Mouse (Mus musculus) limb, embryonic 11.5 days (tissue): ENCODE results near the gene H2afb3. TPM values are rescaled to one million over a fixed set of nuclear protein-coding genes. Genes with fewer than 3 reads are reported as not detected.
"Not testable (repeated sequence)": the region's sequence is repeated elsewhere in the genome, so short reads cannot be mapped to it uniquely, and the experiment has no call there.

ENCODE experiments used
- ATAC-seq: fragments of 200-750 bp; cut with Nextera tagmentation; 2 replicates; pipeline ENCODE4 v1.8.0; 2017; ENCODE audit warnings: low read depth; ENCODE audit not compliant: insufficient number of reproducible peaks, low FRiP score, low TSS enrichment
- DNase-seq: peaks from one replicate; pipeline ENCODE4 v3.0.0-alpha.2; 2015; ENCODE audit warnings: low spot score
- H3K27ac ChIP-seq: fragments of 300-500 bp; sonication (generic); replicated peaks from 2 replicates; pipeline ENCODE4 v1.5.1; 2014; ENCODE audit warnings: low read depth, mild to moderate bottlenecking, low read length
- H3K27me3 ChIP-seq: fragments of 300-500 bp; sonication (generic); 2 replicates; pipeline ENCODE4 v1.6.1; 2014; ENCODE audit warnings: mild to moderate bottlenecking, low read length, mixed read lengths; ENCODE audit not compliant: control insufficient read depth, insufficient read depth
- H3K36me3 ChIP-seq: fragments of 300-500 bp; sonication (generic); 2 replicates; pipeline ENCODE4 v1.6.1; 2014; ENCODE audit warnings: mild to moderate bottlenecking, low read length, moderate library complexity, mixed read lengths; ENCODE audit not compliant: control insufficient read depth, insufficient read depth
- H3K4me1 ChIP-seq: fragments of 300-500 bp; sonication (generic); 2 replicates; pipeline ENCODE4 v1.6.1; 2014; ENCODE audit warnings: low read length, mixed read lengths; ENCODE audit not compliant: control insufficient read depth, insufficient read depth
- H3K4me2 ChIP-seq: fragments of 300-500 bp; sonication (generic); 2 replicates; pipeline ENCODE4 v1.6.1; 2014; ENCODE audit warnings: low read depth, mild to moderate bottlenecking, moderate library complexity; ENCODE audit not compliant: severe bottlenecking
- H3K4me3 ChIP-seq: fragments of 300-500 bp; sonication (generic); 2 replicates; pipeline ENCODE4 v1.5.1; 2014; ENCODE audit warnings: low read depth, low read length
- H3K9ac ChIP-seq: fragments of 300-500 bp; sonication (generic); 2 replicates; pipeline ENCODE4 v1.6.1; 2014; ENCODE audit warnings: mild to moderate bottlenecking, low read length
- H3K9me3 ChIP-seq: fragments of 300-500 bp; sonication (generic); 2 replicates; pipeline ENCODE4 v1.6.1; 2016; ENCODE audit warnings: low read length; ENCODE audit not compliant: control insufficient read depth
- WGBS: fragments of 180-500 bp; shearing (Covaris S2); extraction: QIAGEN DNeasy Blood & Tissue Kit; methylation state at CpG from one replicate; pipeline ENCODE4 v1.1.7; 2014; 5-methylcytosine and 5-hydroxymethylcytosine counted together
- polyA plus RNA-seq: library from polyadenylated mRNA; unstranded; fragments of >200 nt; fragmentation: Nextera tagmentation; extraction: Ambion mirVana; gene quantifications from 2 replicates; pipeline ENCODE4 v1.2.1, GENCODE M21; 2014

The H2afb3 gene
- not detected in 2 replicates for polyA plus RNA-seq

DNA sequence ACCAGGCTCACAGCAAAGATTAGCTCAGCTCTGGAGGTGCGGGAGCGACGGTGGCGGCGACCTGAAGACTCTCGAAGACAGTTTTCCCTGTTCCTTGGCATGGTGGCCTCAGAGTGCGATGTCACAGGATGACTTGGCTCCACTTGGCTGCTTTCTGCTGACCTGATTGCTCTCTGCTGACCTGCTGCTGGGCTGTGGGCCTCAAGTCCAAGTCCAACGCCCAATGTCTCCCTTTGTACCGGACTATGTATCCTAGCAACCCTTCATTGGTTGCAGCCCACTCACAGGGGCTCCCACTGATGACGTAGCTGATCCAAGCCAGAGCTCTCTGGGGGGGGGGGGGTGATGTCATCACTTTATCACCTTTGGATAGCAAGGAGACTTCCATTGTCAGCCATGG is at the start of gene H2afb3:
H2afb3 (minus strand) TSS at position 101 of the 400 bp plus-strand sequence.
- not testable (repeated sequence) for H3K4me1 ChIP-seq, H3K4me2 ChIP-seq, H3K9ac ChIP-seq, H3K36me3 ChIP-seq, ATAC-seq, DNase-seq, H3K4me3 ChIP-seq, H3K9me3 ChIP-seq, H3K27me3 ChIP-seq, H3K27ac ChIP-seq
- WGBS = 98% methylated on average over 7 of the region's 10 CpGs

DNA sequence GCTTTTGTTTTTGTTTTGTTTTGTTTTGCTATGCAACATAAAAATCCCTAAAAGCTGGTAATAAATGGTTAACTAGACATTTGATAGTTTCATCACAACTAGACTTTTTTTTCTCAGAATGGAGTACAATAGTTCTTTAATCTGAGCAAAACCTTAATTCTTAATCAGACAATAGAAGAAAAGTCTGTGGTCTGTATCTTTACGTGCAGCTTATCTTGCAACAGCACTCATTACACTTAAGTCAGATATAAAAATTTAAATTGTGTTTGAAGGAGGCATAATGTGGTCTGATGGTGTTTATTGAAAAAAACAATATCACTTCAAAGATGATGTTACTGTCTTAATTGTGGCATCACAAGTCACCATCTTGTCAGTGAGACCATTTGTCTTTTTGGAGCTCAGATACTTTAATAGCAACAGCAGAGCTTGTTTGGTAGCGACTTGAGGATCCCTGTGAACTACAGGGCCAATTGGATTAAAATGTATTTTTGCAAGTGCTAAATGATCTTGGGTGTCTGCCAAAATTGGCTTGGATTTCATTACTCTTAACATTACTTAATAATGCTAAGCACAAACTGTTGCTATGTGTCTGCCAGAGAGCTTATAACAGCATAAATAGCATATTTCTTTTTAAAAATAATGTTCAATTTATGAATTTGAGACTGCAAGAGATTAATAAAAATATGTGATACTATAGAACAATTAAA is 11.3 kb downstream of the H2afb3 start:
- H3K27ac ChIP-seq = no peak overlapping the region
- no peak for ATAC-seq
- H3K4me1 ChIP-seq = no peaks in the 10 kb centered on the region
- H3K9me3 ChIP-seq = no peaks in the 10 kb centered on the region
- no peak overlapping the region for H3K4me2 ChIP-seq
- H3K4me3 ChIP-seq = no peak overlapping the region
- H3K27me3 ChIP-seq = no peaks in the 10 kb centered on the region
- 66% methylated on average over 2 of the region's 2 CpGs for WGBS
- H3K9ac ChIP-seq = no peak overlapping the region
- H3K36me3 ChIP-seq = no peaks in the 10 kb centered on the region
- no peak for DNase-seq

- peak overlapping the region; percentile 28 for H3K4me3 ChIP-seq
- WGBS = 5% methylated on average over 27 of the region's 46 CpGs
- DNase-seq (peak; percentile 74), ATAC-seq (peak; percentile 89)
- H3K9ac ChIP-seq = no peak overlapping the region
- 0 out of 2 replicates have a peak, but pooled peaks cover 9% of the 10 kb centered on the region for H3K27me3 ChIP-seq
- H3K27ac ChIP-seq = no peak overlapping the region
- H3K36me3 ChIP-seq = no peaks in the 10 kb centered on the region
- H3K9me3 ChIP-seq = no peaks in the 10 kb centered on the region; the same call in 1 of the 2 replicates
- no peaks in the 10 kb centered on the region for H3K4me1 ChIP-seq
- peak overlapping the region; percentile 43 for H3K4me2 ChIP-seq
Measured at GRCm38 (mm10) chrX:120292832-120293750, 19.8 kb downstream of the H2afb3 start.

DNA sequence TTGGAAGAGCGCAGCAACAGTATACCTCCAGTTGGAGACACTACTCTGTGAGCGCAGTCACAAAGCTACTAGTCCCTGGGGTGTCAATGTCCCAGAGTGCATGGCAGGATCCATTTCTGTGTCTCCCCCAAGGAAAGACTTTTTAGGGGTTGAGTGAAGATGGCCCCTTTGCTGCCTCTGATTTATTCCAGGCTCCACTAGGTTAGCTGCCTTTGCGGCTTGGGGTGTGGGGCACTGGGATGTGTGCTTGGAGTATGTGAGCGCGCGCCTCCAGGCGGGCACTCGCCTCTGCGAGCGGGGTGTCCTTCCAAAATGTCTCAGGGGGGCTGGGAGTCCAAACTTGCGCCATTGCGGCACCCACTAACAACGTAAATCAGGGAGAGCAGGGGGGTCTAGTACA is 21.2 kb downstream of the H2afb3 start:
- no peaks in the 10 kb centered on the region for H3K36me3 ChIP-seq
- H3K9me3 ChIP-seq = no peaks in the 10 kb centered on the region; the same call in 1 of the 2 replicates
- 0 out of 2 replicates have a peak overlapping the region, but pooled peaks have one; percentile 6 for H3K4me3 ChIP-seq
- ATAC-seq = no peak
- WGBS = 20% methylated on average over 13 of the region's 13 CpGs
- peak; percentile 23 for DNase-seq
- 0 out of 2 replicates have a peak, but pooled peaks cover 9% of the 10 kb centered on the region for H3K27me3 ChIP-seq
- H3K27ac ChIP-seq = no peak overlapping the region
- H3K4me2 ChIP-seq = peak overlapping the region; percentile 62; the same call in 1 of the 2 replicates
- H3K4me1 ChIP-seq = no peaks in the 10 kb centered on the region
- no peak overlapping the region for H3K9ac ChIP-seq

GRCm38 (mm10) chrX:120290900-120291280 is 22.0 kb downstream of the H2afb3 start:
- no peak overlapping the region for H3K9ac ChIP-seq
- ATAC-seq = no peak
- no peaks in the 10 kb centered on the region for H3K36me3 ChIP-seq
- H3K4me1 ChIP-seq = no peaks in the 10 kb centered on the region
- peak overlapping the region; percentile 35 for H3K4me3 ChIP-seq
- 18% methylated on average over 17 of the region's 18 CpGs for WGBS
- H3K27ac ChIP-seq = no peak overlapping the region
- no peaks in the 10 kb centered on the region; the same call in 1 of the 2 replicates for H3K9me3 ChIP-seq
- H3K4me2 ChIP-seq = peak overlapping the region; percentile 62
- H3K27me3 ChIP-seq = 0 out of 2 replicates have a peak, but pooled peaks cover 9% of the 10 kb centered on the region
- peak; percentile 29 for DNase-seq

DNA sequence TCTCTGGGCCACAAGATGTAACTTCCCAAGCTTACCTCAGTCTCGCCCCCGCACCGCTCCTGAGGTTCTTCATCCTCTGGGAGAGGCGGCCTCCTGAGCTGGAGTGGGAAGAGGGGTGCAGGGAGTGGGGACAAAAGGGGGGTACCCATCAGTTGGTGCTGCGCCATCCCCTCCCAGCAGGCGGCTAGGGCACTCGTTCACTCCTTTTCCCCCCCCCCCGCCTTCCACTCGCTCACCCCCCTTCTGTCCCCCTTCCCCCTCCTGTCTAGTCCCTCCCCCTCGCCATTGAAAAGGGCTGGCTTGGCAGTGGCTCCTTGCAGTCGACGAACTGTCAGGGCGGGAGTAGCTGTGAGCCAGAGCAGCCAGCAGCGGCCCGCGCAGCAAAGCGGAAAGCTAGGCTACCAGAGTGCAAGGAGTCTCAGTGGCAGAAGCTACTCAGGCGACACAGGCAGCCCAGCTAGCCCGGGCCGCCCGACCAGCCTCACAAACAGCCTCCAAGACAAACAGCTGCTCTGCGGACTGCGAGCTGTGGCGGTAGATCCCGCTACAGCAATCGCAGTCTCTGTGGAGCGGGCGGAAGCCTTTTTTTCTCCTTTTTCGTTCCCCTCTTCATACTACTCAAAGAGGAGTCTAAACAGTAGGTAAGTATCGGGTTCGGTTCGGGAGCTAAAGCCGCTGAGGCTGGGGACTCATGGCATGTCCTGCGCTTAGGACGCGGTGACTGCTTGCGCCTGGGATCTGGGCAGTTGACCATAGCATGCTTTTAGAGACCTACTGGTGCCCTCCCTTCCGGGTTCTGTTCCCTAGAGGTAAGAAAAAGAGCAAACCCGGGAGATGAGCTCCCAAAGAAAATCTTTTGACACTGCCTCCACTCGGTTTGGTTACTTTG is 22.6 kb downstream of the H2afb3 start, which contains the start of gene Pcdh11x:
Pcdh11x (plus strand) TSS at position 249 of the 889 bp plus-strand sequence.
- Histone ChIP-seq H3K9ac (peak within 1 kb of the TSS; percentile 27; the same call in 1 of the 2 replicates), H3K27ac (no peak within 1 kb of the TSS), H3K36me3 (no peaks in the 10 kb centered on the region), H3K27me3 (0 out of 2 replicates have a peak, but pooled peaks cover 9% of the 10 kb centered on the region), H3K9me3 (no peaks in the 10 kb centered on the region; the same call in 1 of the 2 replicates), H3K4me3 (peak within 1 kb of the TSS; percentile 35), H3K4me2 (peak within 1 kb of the TSS; percentile 62), H3K4me1 (no peaks in the 10 kb centered on the region)
- ATAC-seq (peak; percentile 83), DNase-seq (peak; percentile 60)
- WGBS = 11% methylated on average over 36 of the region's 40 CpGs

DNA sequence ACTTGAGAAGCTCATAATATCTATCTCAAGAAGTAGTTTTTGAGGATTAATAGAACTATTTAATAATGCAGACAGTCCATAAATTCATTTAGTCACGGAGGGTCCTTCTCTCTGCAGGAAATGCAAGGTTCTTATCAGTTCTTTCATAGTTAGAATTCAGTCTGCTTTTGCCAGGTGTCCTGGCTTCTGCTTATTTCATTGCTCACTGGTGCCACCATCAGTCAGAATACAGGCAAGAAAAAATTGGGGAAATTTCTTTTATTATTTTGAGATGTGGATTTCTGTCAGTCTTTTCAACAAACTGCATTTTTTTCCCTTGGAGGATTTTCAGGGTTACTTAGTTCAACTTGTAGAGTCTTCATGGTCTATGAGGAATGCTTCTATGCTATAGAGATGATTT is 25.4 kb downstream of the H2afb3 start:
- WGBS = 7% methylated on average over 1 of the region's 1 CpGs
- DNase-seq = no peak
- no peak overlapping the region for H3K9ac ChIP-seq

More for the DNA sequence above, 25.4 kb downstream of the H2afb3 start:
- no peak overlapping the region for H3K27ac ChIP-seq
- no peak overlapping the region for H3K4me3 ChIP-seq
- 0 out of 2 replicates have a peak, but pooled peaks cover 9% of the 10 kb centered on the region for H3K27me3 ChIP-seq
- no peaks in the 10 kb centered on the region; the same call in 1 of the 2 replicates for H3K9me3 ChIP-seq
- no peak for ATAC-seq
- no peaks in the 10 kb centered on the region for H3K36me3 ChIP-seq
- H3K4me2 ChIP-seq = no peak overlapping the region
- H3K4me1 ChIP-seq = no peaks in the 10 kb centered on the region
